Mouse (Mus musculus): ENCODE results near the gene Itgb4.

DNA sequence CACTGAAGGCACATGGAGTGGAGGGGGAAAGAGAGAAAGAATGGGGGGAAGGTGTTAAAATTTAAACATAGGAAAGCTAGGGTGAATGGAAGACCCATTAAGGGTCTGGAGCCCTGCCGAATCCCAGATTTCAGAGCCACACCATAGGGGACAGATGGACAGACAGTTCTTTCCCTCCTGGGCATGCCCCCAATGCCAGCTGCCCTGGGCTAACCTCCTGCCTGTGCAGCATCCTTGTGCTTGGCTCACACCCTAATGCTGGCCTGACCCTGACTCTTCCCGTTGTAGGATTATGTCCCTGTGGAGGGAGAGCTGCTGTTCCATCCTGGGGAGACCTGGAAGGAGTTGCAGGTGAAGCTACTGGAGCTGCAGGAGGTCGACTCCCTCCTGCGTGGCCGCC, 23.2 kb downstream of the Itgb4 start:
- TF ChIP-seq POLR2A (IDR thresholded peaks at IDR 0.05; ENCODE audit: borderline replicate concordance, insufficient read depth, low read length), result no peak
- no peak for TF ChIP-seq CTCF (IDR thresholded peaks at IDR 0.05; ENCODE audit: borderline replicate concordance, insufficient read depth, low read depth, low read length)

Measured in cerebellum, adult 2 months (tissue).